Mouse (Mus musculus) forelimb bud, embryonic 11.5 days (tissue): ENCODE results near the gene Anks3.
A peak's percentile ranks its signal among the peaks of the same experiment; 100 is the strongest.

Experiments used
- DNase-seq: peaks from one replicate; pipeline ENCODE4 v3.0.0-alpha.2; 2012; ENCODE audit warnings: low read depth, low spot score

The Anks3 gene

GRCm38 (mm10) chr16:4963797-4964709 is at the start of gene Anks3:
TSS of gene Anks3 (minus strand) at chr16:4964205.
- DNase-seq, result peak; percentile 90

GRCm38 (mm10) chr16:5013054-5013838 is 49.2 kb upstream of the Anks3 start, which contains the start of gene Rogdi:
TSS of gene Rogdi (minus strand) at chr16:5013553.
- DNase-seq, result peak; percentile 99

DNA sequence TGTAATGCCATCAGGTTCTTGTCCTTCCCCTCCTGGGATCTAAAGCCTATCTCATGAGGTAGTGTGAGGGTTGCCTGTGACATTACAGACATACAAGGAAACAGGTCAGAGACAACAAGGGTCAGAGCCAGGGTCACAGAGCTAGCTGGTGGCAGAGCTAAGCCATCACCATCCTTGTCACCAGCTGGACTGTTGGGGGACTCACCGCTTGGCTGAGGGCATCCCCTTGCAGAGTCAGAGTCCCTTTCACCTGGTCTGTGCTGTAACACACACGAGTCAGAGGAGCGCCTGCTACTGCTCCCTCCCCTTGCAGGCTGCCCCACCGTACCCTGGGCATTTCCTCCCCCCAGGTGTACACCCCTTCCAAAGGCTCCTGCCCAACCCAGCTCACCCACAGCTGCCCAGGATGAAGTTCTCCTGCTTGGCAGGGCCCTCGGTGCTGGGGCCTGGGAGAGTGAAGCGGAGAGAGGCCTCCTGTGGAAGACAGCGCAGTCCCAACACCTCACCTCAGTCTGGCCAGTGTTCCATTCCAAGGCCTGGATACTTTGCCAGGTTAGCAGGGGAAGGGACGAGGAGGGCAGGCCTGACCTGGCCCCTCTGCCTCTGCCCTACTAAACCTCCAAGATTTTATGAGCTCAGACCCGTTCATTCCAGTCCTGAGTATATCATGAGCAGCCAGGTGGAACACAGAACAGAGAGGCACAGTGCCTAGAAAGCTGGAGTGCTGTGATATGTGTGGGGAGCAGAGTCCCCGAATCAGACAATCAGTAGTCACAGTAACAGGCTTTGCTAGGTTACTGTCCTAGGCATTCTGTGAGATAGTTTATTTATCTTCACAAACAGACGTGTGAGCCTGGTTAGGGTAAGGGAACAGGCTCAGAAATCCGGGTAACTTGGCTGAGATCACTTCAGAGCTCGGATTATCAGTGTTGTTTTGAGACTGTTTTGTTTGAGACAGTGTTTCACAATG is 48.3 kb upstream of the Anks3 start:
- no peak for DNase-seq

DNA sequence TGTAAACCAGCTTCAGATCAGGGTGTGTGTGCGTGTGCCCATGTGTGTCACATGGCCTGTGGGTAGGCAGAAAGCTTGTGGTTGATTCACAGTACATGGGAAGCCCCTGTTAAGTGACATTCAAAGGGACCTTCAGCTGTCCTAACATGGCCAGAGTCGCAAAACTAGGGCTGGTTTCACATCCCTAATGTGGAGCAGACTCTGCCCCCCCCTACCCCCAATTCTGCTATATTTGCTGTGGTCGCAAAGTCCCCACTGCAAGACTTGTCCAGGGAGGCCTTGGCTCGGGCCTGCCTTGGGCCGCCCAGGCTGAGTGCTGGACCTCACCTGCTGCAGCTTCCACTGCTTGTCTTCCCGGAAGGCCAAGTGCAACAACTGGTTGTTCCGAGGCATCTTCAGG is 47.3 kb upstream of the Anks3 start:
- no peak for DNase-seq

DNA sequence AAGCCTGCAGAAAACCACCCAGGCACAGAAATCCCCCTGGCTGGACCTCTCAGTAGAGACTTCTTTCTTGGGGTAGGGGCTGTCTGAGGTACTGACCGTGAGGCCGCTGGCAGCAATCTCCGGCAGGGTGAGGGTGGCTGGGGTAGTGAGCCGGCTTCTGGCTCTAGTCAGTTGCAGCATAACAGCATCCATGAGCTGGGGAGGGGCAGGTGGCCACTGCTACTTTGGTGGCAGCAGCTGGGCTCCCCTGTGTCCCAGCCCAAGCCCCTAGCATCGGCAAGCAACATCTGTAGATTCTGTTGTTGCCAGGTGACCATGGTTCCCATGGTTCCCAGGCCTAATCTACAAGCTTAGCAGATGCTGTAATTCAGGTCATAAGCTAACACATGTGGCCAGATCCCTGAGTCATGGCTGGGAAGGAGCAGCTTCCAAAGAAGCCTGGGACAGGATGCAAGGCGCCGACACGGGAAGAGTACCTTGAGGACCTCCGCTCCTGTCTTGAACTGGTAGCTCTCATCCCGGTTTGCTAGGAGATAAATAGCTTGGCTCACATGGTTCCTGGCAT is 46.4 kb upstream of the Anks3 start:
- DNase-seq, result no peak

DNA sequence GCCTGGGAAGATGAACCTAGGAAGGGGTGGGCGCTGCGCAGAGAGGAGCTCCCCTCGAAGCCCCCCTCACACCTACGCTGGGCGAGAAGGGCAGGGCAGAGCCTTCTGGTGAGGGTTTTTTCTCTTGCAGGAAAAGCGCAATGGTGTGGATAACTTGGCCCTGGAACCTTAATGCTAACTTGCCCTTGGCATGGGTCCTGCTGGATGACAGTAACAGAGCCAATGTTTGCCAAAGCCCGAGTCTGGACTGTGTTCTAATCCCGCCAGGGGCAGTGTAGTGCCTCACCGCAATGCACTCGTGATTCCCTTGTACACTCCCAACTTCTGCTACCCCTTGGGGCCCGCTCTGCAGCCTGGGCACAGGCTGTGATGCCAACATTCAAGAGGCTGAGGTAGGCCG is 44.1 kb upstream of the Anks3 start:
- no peak for DNase-seq

DNA sequence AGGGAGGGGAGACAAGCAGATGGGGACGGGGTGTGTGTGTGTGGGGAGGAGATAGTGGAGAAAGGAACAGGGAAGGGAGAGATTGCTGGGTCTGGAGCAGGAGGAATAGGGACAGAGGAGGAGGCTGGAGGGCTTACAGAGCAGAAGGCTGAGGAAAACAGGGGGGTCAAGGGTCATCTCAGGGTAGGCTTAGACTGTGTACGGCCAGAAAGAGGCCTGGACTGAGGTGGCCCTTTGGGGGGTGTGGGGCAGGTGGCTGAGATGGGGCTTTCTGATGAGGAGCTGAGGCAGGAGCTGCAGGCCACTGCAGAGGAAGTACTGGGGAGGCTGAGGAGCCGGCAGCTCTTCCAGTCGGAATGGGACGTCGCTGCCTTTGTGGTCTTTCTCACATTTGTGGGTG is 43.5 kb upstream of the Anks3 start:
- DNase-seq, result no peak

DNA sequence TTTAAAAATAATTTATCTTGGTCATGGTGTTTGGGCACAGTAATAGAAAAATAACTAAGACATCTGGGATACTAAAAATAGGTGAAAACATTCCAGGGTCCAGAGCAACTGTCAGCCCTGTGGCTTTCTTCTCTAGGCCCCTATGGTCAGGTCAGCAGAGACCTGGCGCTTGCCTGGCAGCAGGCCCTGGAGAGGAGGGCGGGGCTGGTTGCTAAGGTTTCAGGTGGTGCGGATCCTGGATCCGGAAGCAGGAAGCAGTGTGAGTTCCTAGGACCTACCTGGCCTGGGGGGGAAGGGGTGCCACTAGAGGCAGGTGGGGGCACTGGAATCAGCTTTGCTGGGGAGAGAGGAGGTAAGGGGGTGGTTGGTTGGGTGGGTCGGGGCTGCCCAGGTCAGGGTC is 43.1 kb upstream of the Anks3 start, which contains the start of gene Smim22:
Gene Smim22 (plus strand): TSS at position 222 of the 400 bp plus-strand sequence.
- no peak for DNase-seq

DNA sequence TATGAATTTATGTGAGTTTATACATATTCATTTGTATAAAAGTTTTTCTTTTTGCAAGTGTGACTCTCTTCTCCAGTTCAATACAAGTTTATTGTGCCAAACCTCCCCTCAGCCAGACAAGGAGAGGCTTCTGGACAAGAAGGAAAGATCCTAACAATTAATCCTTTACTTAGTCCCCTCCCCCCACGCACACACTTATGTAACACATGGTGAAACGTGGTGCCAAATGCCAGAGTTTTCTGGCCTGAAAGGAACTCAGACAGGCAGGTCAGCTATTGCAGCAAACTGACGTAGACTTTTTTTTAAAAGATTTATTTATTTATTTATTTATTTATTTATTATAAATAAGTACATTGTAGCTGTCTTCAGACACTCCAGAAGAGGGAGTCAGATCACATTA is 36.6 kb upstream of the Anks3 start:
- no peak for DNase-seq

DNA sequence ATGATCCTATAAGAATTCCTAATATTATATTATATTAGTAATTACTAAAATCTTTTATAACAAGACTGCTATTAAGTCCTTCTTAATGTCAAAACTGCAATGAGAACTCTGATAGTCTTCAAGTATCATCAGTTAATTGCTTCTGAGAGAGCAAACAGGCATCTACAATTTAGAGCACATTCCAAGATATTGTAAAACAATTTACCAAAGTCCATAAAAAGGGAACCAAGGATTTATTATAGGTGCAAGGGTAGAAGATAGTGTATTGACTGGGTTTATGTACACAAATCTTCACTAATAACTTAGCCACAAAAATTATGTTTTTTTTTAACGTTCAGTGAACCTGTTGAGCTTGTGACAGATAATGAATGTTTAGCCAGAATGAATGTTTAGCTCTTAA is 35.0 kb upstream of the Anks3 start:
- no peak for DNase-seq

DNA sequence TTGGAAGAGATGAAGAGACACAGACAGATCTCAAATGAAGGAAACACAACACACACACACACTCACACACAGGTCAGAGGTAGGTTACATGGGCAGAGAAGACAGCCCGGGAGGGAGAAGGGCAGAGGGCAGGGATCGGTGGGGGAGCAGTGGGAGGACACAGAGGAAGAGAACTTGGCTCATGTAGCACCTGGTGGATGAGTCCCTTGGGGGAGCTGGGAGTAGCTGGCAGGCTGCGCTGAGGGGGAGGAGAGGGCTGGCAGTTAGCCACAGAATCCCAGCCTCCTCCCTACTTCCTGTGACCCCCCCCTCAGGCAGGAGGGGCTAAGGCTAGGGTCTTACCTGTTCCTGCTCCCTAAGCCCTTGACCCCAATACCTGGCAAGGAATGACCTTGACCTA is 33.5 kb upstream of the Anks3 start, which contains the start of gene Sept12:
Gene Sept12 (minus strand): TSS at position 300 of the 400 bp plus-strand sequence.
- no peak for DNase-seq

DNA sequence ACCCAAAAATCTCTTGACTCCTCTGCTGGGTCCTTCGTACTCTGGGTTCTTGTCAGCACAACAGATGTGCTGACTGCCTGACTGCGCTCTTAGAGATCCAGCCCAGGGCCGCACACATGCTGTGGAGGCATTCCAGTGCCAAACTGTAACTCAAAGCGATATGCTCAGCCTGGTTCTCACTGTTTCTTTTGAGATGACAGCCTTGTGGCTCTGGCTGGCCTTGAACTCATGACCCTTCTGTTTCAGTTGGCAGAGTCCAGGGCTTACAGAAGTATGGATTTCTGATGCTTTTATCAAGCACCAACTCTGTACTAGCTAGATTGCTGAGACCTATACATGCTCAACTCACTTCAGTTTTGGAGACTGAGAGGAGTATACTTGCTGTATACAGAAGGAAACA is 29.3 kb upstream of the Anks3 start:
- no peak for DNase-seq

- no peak for DNase-seq
Measured at GRCm38 (mm10) chr16:4984717-4985116, 20.7 kb upstream of the Anks3 start.

GRCm38 (mm10) chr16:4979755-4980380 is 15.9 kb upstream of the Anks3 start:
- peak; percentile 42 for DNase-seq

GRCm38 (mm10) chr16:4978275-4979051 is 14.5 kb upstream of the Anks3 start:
- DNase-seq, result no peak

DNA sequence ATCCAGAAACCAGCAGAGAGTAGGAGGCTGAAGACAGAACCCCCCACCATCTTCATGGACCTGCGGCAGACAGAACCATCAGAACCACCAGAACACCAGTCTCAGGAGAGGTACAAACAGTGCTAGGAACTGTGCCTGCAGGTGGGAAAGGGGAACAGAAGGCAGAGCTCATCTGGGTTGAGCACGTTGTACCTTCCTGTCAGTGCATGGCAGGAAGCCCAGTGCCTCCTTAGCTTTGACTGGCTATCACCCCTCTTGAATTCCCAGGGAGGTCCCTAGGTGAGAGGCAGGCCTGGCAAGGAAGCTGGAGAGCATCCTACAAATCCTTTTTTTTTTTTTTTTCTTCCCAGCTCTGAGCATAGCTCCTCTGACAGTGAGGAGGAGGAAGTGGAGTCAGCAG is 12.2 kb upstream of the Anks3 start:
- DNase-seq, result no peak

DNA sequence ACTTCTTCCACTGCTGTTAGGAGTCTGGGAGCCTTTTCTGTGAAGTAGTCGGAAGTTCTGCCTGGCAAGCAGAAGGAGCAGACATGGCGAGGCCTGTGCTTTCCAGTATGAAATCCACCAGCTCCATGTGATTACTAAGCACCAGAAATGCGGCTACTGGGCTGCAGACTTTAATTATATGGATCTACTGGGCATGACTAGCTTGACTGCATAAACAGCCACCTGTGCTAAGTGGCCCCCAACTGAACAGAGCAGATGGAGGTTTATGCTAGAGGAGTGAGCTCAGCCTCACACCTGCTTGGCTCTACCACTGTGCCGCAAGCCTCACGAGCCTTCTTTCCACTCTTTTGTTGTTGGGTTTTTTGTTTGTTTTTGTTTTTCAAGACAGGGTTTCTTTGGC is 10.5 kb upstream of the Anks3 start:
- DNase-seq, result no peak

GRCm38 (mm10) chr16:4971626-4972025 is 7.6 kb upstream of the Anks3 start:
- DNase-seq, result no peak

- DNase-seq, result no peak
Measured at GRCm38 (mm10) chr16:4969055-4969843, 5.2 kb upstream of the Anks3 start.
